22 mouse cellular contexts compared by ENCODE assay signal in the genomic region with DNA sequence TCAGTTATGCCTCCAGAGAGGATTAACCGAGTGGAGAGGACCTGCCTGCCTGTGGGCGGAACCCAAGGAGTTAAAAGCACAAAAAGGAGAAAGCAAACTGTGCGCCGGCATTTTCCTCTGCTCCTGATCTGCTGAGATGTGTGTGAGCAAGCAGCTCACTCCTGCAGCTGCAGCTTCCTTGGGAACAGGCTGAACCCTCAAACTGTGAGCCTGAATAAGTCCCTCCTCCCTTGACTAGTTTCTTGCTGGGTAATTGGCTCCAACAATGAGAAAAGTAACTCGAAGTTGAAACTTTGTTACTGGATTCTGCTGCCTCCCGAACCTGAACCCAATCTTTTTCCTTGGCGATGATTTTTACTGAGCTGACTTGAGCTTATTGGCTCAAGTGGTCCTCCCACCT. TPM values are rescaled to one million over a fixed set of nuclear protein-coding genes. Genes with fewer than 3 reads are reported as not detected.
DNase-seq lines count a peak whose midpoint lies in the region; ATAC-seq and TF ChIP-seq lines count a peak whose summit lies in the region.
"Had no signal": no experiment of that assay in that cellular context is flagged by ENCODE, and none has a peak within 500 bp of the region (broad histone marks: within the 10 kb centered on the region; RNA-seq: fewer than 3 reads in every experiment).

No protein-coding gene starts in this region.

- H3K4me1 ChIP-seq in intestine, embryonic 15.5 days (replicated peaks) = 0 out of 2 replicates have a peak, but pooled peaks cover 7% of the 10 kb centered on the region
- 0 out of 2 replicates have a peak, but pooled peaks cover 3% of the 10 kb centered on the region for H3K4me1 ChIP-seq in intestine, postnatal 0 days (replicated peaks; ENCODE audit: control insufficient read depth, insufficient read depth, low read length)
- peaks cover 4% of the 10 kb centered on the region; the same call in 1 of the 2 replicates for H3K4me1 ChIP-seq in kidney, embryonic 15.5 days
- H3K4me1 ChIP-seq: limb, embryonic 13.5 days; liver, embryonic 12.5 days; neural tube, embryonic 12.5 days had no signal

- no peaks in the 10 kb centered on the region for H3K9me3 ChIP-seq in intestine, embryonic 15.5 days
- H3K9me3 ChIP-seq in intestine, postnatal 0 days (ENCODE audit: control insufficient read depth) = no peaks in the 10 kb centered on the region
- H3K9me3 ChIP-seq in kidney, embryonic 15.5 days (replicated peaks) = no peaks in the 10 kb centered on the region
- H3K9me3 ChIP-seq: embryonic facial prominence, embryonic 15.5 days; limb, embryonic 13.5 days; liver, embryonic 12.5 days; neural tube, embryonic 12.5 days had no signal

- no peak overlapping the region for H3K4me2 ChIP-seq in intestine, embryonic 15.5 days (replicated peaks)
- H3K4me2 ChIP-seq in intestine, postnatal 0 days (replicated peaks; ENCODE audit: low read depth) = no peak overlapping the region
- H3K4me2 ChIP-seq in kidney, embryonic 15.5 days = no peak overlapping the region
- H3K4me2 ChIP-seq: embryonic facial prominence, embryonic 15.5 days; limb, embryonic 13.5 days; liver, embryonic 12.5 days; neural tube, embryonic 12.5 days had no signal

- H3K9ac ChIP-seq in intestine, embryonic 15.5 days = no peak overlapping the region
- no peak overlapping the region for H3K9ac ChIP-seq in intestine, postnatal 0 days (ENCODE audit: low read depth, low read length)
- H3K9ac ChIP-seq in kidney, embryonic 15.5 days = no peak overlapping the region
- H3K9ac ChIP-seq: embryonic facial prominence, embryonic 15.5 days; limb, embryonic 13.5 days; liver, embryonic 12.5 days; neural tube, embryonic 12.5 days had no signal

- WGBS in intestine, embryonic 15.5 days = 56% methylated on average over 7 of the region's 7 CpGs
- WGBS in intestine, postnatal 0 days = 56% methylated on average over 7 of the region's 7 CpGs
- WGBS in kidney, embryonic 15.5 days = 59% methylated on average over 7 of the region's 7 CpGs

- no peaks in the 10 kb centered on the region for H3K36me3 ChIP-seq in intestine, embryonic 15.5 days
- H3K36me3 ChIP-seq in intestine, postnatal 0 days (ENCODE audit: control insufficient read depth, insufficient read depth) = no peaks in the 10 kb centered on the region
- no peaks in the 10 kb centered on the region for H3K36me3 ChIP-seq in kidney, embryonic 15.5 days
- H3K36me3 ChIP-seq: embryonic facial prominence, embryonic 15.5 days; limb, embryonic 13.5 days; liver, embryonic 12.5 days; neural tube, embryonic 12.5 days had no signal

- intact Hi-C loops in heart, postnatal 10 days (cut with DNase I) = no loop called here

- ATAC-seq in intestine, embryonic 15.5 days = no peak
- no peak for ATAC-seq in intestine, postnatal 0 days
- no peak for ATAC-seq in kidney, embryonic 15.5 days (replicated peaks; ENCODE audit: low FRiP score)
- ATAC-seq: forebrain, embryonic 16.5 days; hindbrain, embryonic 16.5 days; liver, embryonic 12.5 days had no signal

- TF ChIP-seq CTCF in intestine, postnatal 0 days (IDR thresholded peaks at IDR 0.05; ENCODE audit: low read depth) = no peak

- H3K27ac ChIP-seq in intestine, embryonic 15.5 days = peak overlapping the region; percentile 37; the same call in 1 of the 2 replicates
- H3K27ac ChIP-seq in intestine, postnatal 0 days (ENCODE audit: low read depth, low read length) = no peak overlapping the region; the same call in none of the 2 replicates
- H3K27ac ChIP-seq in kidney, embryonic 15.5 days = no peak overlapping the region
- H3K27ac ChIP-seq: embryonic facial prominence, embryonic 15.5 days; kidney, postnatal 0 days; limb, embryonic 13.5 days; liver, embryonic 12.5 days; neural tube, embryonic 12.5 days had no signal

- DNase-seq in heart, adult 11 months = peak; percentile 84
- no peak for DNase-seq in heart, postnatal 10 days
- peak; percentile 59 for DNase-seq in testis, postnatal 14 days (ENCODE audit: low spot score)
- no peak for DNase-seq in testis, postnatal 10 days (ENCODE audit: low spot score)
- DNase-seq: adrenal gland, postnatal 14 days; cerebellum, adult 9-10 months; kidney, adult 18-20 months; layer of hippocampus, adult 9-11 months; lung, adult 2 months; midbrain, embryonic 14.5 days; right cerebral cortex, postnatal 14 days; spleen, adult 18-20 months had no signal

- H3K4me3 ChIP-seq in intestine, embryonic 15.5 days (replicated peaks) = no peak overlapping the region
- H3K4me3 ChIP-seq in intestine, postnatal 0 days (ENCODE audit: low read depth, low read length) = no peak overlapping the region
- no peak overlapping the region for H3K4me3 ChIP-seq in kidney, embryonic 15.5 days (replicated peaks)
- H3K4me3 ChIP-seq: embryonic facial prominence, embryonic 15.5 days; limb, embryonic 13.5 days; liver, embryonic 12.5 days; neural tube, embryonic 12.5 days had no signal

- no peaks in the 10 kb centered on the region for H3K27me3 ChIP-seq in intestine, embryonic 15.5 days (replicated peaks)
- no peaks in the 10 kb centered on the region for H3K27me3 ChIP-seq in intestine, postnatal 0 days (replicated peaks; ENCODE audit: control insufficient read depth, insufficient read depth, low read length)
- no peaks in the 10 kb centered on the region for H3K27me3 ChIP-seq in kidney, embryonic 15.5 days
- H3K27me3 ChIP-seq: embryonic facial prominence, embryonic 15.5 days; limb, embryonic 13.5 days; liver, embryonic 12.5 days; neural tube, embryonic 12.5 days had no signal

RNA-seq across cellular contexts. Expression of gene Snrk, which starts 25.9 kb away (rescaled TPM):
- 100 to 1,000 TPM; 133 to 167 TPM for total RNA-seq in heart, postnatal 10 days (2021)
- polyA plus RNA-seq in intestine, embryonic 15.5 days (2015; fragmentation: Nextera tagmentation; extraction: Ambion mirVana) = 46.1 and 49.4 TPM in 2 replicates
- polyA plus RNA-seq in intestine, postnatal 0 days (2015; fragmentation: Nextera tagmentation; extraction: Ambion mirVana) = 35.4 and 35.6 TPM in 2 replicates
- 59.8 and 62.7 TPM in 2 replicates for polyA plus RNA-seq in kidney, embryonic 15.5 days (2015; fragmentation: Nextera tagmentation; extraction: Ambion mirVana)

Comparison
In these comparisons a context has a peak if more than half of its experiments do, and no peak if none do; other contexts are left out.
1. DNase-seq: peak in heart, adult 11 months (single experiment) and testis, postnatal 14 days (single experiment); none in heart, postnatal 10 days (0 of 2) and testis, postnatal 10 days (single experiment).